ENCODE assay signal across 11 mouse cellular contexts in the genomic region with DNA sequence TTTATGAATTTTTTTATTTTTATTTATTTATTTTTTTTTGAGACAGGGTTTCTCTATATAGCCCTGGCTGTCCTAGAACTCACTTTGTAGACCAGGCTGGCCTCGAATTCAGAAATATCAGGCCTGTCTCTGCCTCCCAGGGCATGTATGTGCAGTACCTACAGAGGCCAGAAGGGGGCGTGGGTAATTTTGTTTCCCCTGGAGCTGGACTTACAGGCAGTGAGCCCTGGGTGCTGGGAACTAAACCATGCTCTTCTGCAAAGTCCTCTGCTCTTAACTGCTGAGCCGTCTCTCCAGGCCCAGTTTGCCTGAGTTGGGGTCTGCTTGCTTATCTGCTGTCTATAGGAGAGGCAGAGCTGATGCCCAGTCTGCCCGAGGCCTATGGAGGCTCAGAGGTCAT. TPM values are rescaled to one million over a fixed set of nuclear protein-coding genes. Genes with fewer than 3 reads are reported as not detected.
DNase-seq lines count a peak whose midpoint lies in the region; ATAC-seq and TF ChIP-seq lines count a peak whose summit lies in the region.
"Had no signal": no experiment of that assay in that cellular context is flagged by ENCODE, and none has a peak within 500 bp of the region (broad histone marks: within the 10 kb centered on the region; RNA-seq: fewer than 3 reads in every experiment).

No protein-coding gene starts in this region.

- no peak overlapping the region for H3K4me3 ChIP-seq in heart, adult 2 months
- no peak overlapping the region for H3K4me3 ChIP-seq in thymus, adult 2 months (ENCODE audit: control insufficient read depth, insufficient read depth, low read length)
- no peak overlapping the region for H3K4me3 ChIP-seq in liver, embryonic 13.5 days (replicated peaks)
- no peak overlapping the region for H3K4me3 ChIP-seq in kidney, embryonic 15.5 days (replicated peaks)
- H3K4me3 ChIP-seq: heart, embryonic 12.5 days had no signal

- no peaks in the 10 kb centered on the region for H3K36me3 ChIP-seq in heart, adult 2 months (ENCODE audit: control insufficient read depth, insufficient read depth, low read length)
- H3K36me3 ChIP-seq in thymus, adult 2 months (ENCODE audit: control insufficient read depth, insufficient read depth, low read length) = no peaks in the 10 kb centered on the region
- H3K36me3 ChIP-seq in liver, embryonic 13.5 days = no peaks in the 10 kb centered on the region
- H3K36me3 ChIP-seq in kidney, embryonic 15.5 days = no peaks in the 10 kb centered on the region
- H3K36me3 ChIP-seq: heart, embryonic 12.5 days had no signal

- intact Hi-C loops in heart, adult 2 months (cut with DNase I) = no loop called here
- intact Hi-C loops in heart, postnatal 25 days (cut with DNase I) = no loop called here

- no peak overlapping the region for H3K9ac ChIP-seq in heart, adult 2 months (ENCODE audit: low read depth, low read length)
- H3K9ac ChIP-seq in liver, embryonic 13.5 days = no peak overlapping the region
- H3K9ac ChIP-seq in kidney, embryonic 15.5 days = no peak overlapping the region
- H3K9ac ChIP-seq: heart, embryonic 12.5 days had no signal

- H3K79me2 ChIP-seq in heart, adult 2 months (replicated peaks; ENCODE audit: control insufficient read depth, insufficient read depth, low read length) = no peaks in the 10 kb centered on the region

- peaks cover 4% of the 10 kb centered on the region; the same call in 1 of the 2 replicates for H3K27me3 ChIP-seq in heart, adult 2 months (ENCODE audit: control insufficient read depth, insufficient read depth, low read length)
- no peaks in the 10 kb centered on the region for H3K27me3 ChIP-seq in thymus, adult 2 months (ENCODE audit: control insufficient read depth, insufficient read depth, low read length)
- peaks cover 33% of the 10 kb centered on the region for H3K27me3 ChIP-seq in liver, embryonic 13.5 days
- peaks cover 27% of the 10 kb centered on the region for H3K27me3 ChIP-seq in kidney, embryonic 15.5 days

- DNase-seq in heart, adult 2 months = no peak
- no peak for DNase-seq in heart, postnatal 25 days (ENCODE audit: low spot score)
- DNase-seq in thymus, adult 2 months = peak; percentile 46
- DNase-seq in thymus, adult 18-20 months = no peak
- peak; percentile 31 for DNase-seq in liver, embryonic 13.5 days
- no peak for DNase-seq in urinary bladder, postnatal 36 days (ENCODE audit: low spot score in 2 of 2)
- DNase-seq in adrenal gland, postnatal 4 days (ENCODE audit: low spot score in 2 of 2) = no peak
- DNase-seq: cerebellum, adult 9-11 months; kidney, adult 9 months had no signal

- no peak overlapping the region for H3K27ac ChIP-seq in heart, adult 2 months
- no peak overlapping the region for H3K27ac ChIP-seq in thymus, adult 2 months (ENCODE audit: control insufficient read depth, insufficient read depth, low read length)
- H3K27ac ChIP-seq in liver, embryonic 13.5 days = no peak overlapping the region
- no peak overlapping the region for H3K27ac ChIP-seq in kidney, embryonic 15.5 days

- WGBS in heart, adult 2 months = 66% methylated on average over 4 of the region's 4 CpGs
- 78% methylated on average over 4 of the region's 4 CpGs for WGBS in thymus, adult 2 months
- 52% methylated on average over 4 of the region's 4 CpGs for WGBS in liver, embryonic 13.5 days (ENCODE audit: insufficient replicate concordance)
- WGBS in kidney, embryonic 15.5 days = 67% methylated on average over 4 of the region's 4 CpGs

- no peak for TF ChIP-seq EP300 in heart, adult 2 months (IDR thresholded peaks at IDR 0.05; ENCODE audit: insufficient read depth, low read depth, low read length)

- H3K4me2 ChIP-seq in liver, embryonic 13.5 days = no peak overlapping the region
- no peak overlapping the region for H3K4me2 ChIP-seq in kidney, embryonic 15.5 days
- H3K4me2 ChIP-seq: heart, embryonic 12.5 days had no signal

- ATAC-seq in liver, embryonic 13.5 days (ENCODE audit: low read depth) = no peak
- ATAC-seq in kidney, embryonic 15.5 days (replicated peaks; ENCODE audit: low FRiP score) = no peak

- H3K9me3 ChIP-seq in liver, embryonic 13.5 days (replicated peaks) = no peaks in the 10 kb centered on the region
- no peaks in the 10 kb centered on the region for H3K9me3 ChIP-seq in kidney, embryonic 15.5 days (replicated peaks)
- H3K9me3 ChIP-seq: heart, embryonic 12.5 days had no signal

- H3K4me1 ChIP-seq in heart, adult 2 months (ENCODE audit: control insufficient read depth, insufficient read depth, low read length) = peaks cover 4% of the 10 kb centered on the region
- peaks cover 20% of the 10 kb centered on the region for H3K4me1 ChIP-seq in thymus, adult 2 months (replicated peaks; ENCODE audit: control insufficient read depth, insufficient read depth, low read length)
- H3K4me1 ChIP-seq in liver, embryonic 13.5 days (replicated peaks) = peaks cover 18% of the 10 kb centered on the region
- H3K4me1 ChIP-seq in kidney, embryonic 15.5 days = peaks cover 11% of the 10 kb centered on the region

- no peak for TF ChIP-seq POLR2A in heart, adult 2 months (IDR thresholded peaks at IDR 0.05; ENCODE audit: insufficient read depth, low read depth, low read length)
- TF ChIP-seq POLR2A in thymus, adult 2 months (IDR thresholded peaks at IDR 0.05; ENCODE audit: control insufficient read depth, extremely low read depth, insufficient read depth, low read length, poor library complexity) = no peak

- peak; percentile 65 for TF ChIP-seq CTCF in heart, adult 2 months (IDR thresholded peaks at IDR 0.05)
- TF ChIP-seq CTCF in thymus, adult 2 months (IDR thresholded peaks at IDR 0.05; ENCODE audit: borderline replicate concordance, control insufficient read depth, extremely low read depth, insufficient read depth, low read length, poor library complexity) = peak; percentile 77; the same call in 1 of the 2 replicates

RNA-seq across cellular contexts. Expression of a gene that starts 8.3 kb away (rescaled TPM):
- under 1 TPM; 0.31 to 0.48 TPM for total RNA-seq in heart, adult 2 months (2021)
- polyA plus RNA-seq in heart, adult 2 months (2012; rRNA removed) = 0.59 and 0.98 TPM in 2 replicates
- under 1 TPM; 0.08 to 0.44 TPM for total RNA-seq in heart, postnatal 25 days (2021)
- 10.6 and 13.7 TPM in 2 replicates for polyA plus RNA-seq in thymus, adult 2 months (2012; rRNA removed)
- polyA plus RNA-seq in liver, embryonic 13.5 days (2015; fragmentation: Nextera tagmentation; extraction: Ambion mirVana) = 0.82 and 0.97 TPM in 2 replicates
- 1 to 10 TPM; 1.2 to 1.5 TPM for total RNA-seq in adrenal gland, postnatal 4 days (2021)
- polyA plus RNA-seq in kidney, embryonic 15.5 days (2015; fragmentation: Nextera tagmentation; extraction: Ambion mirVana) = 2.1 TPM in 2 replicates

RNA-seq across cellular contexts. Expression of a gene that starts 27.4 kb away (rescaled TPM):
- 1 to 10 TPM; 6.4 to 8.2 TPM for total RNA-seq in heart, adult 2 months (2021)
- polyA plus RNA-seq in heart, adult 2 months (2012; rRNA removed) = 11.0 and 13.2 TPM in 2 replicates
- 1 to 10 TPM; 7.2 to 8.4 TPM for total RNA-seq in heart, postnatal 25 days (2021)
- polyA plus RNA-seq in thymus, adult 2 months (2012; rRNA removed) = 65.1 and 69.1 TPM in 2 replicates
- 8.0 and 8.2 TPM in 2 replicates for polyA plus RNA-seq in liver, embryonic 13.5 days (2015; fragmentation: Nextera tagmentation; extraction: Ambion mirVana)
- 10 to 100 TPM; 23.9 to 24.2 TPM for total RNA-seq in adrenal gland, postnatal 4 days (2021)
- polyA plus RNA-seq in kidney, embryonic 15.5 days (2015; fragmentation: Nextera tagmentation; extraction: Ambion mirVana) = 21.5 and 25.0 TPM in 2 replicates

RNA-seq across cellular contexts. Expression of a gene that starts 30.0 kb away (rescaled TPM):
- total RNA-seq in heart, adult 2 months (2021) = 1 to 10 TPM; 3.7 to 7.1 TPM
- polyA plus RNA-seq in heart, adult 2 months (2012; rRNA removed) = 5.8 TPM in 2 replicates
- 1 to 10 TPM; 4.5 to 7.5 TPM for total RNA-seq in heart, postnatal 25 days (2021)
- polyA plus RNA-seq in thymus, adult 2 months (2012; rRNA removed) = 30.0 and 31.5 TPM in 2 replicates
- polyA plus RNA-seq in liver, embryonic 13.5 days (2015; fragmentation: Nextera tagmentation; extraction: Ambion mirVana) = 4.3 and 5.6 TPM in 2 replicates
- total RNA-seq in adrenal gland, postnatal 4 days (2021) = 10 to 100 TPM; 40.3 to 41.3 TPM
- 25.7 and 29.3 TPM in 2 replicates for polyA plus RNA-seq in kidney, embryonic 15.5 days (2015; fragmentation: Nextera tagmentation; extraction: Ambion mirVana)

Comparison
In these comparisons a context has a peak if more than half of its experiments do, and no peak if none do; other contexts are left out.
1. DNase-seq: peak in thymus, adult 2 months (single experiment) and liver, embryonic 13.5 days (single experiment); none in heart, adult 2 months (0 of 2), heart, postnatal 25 days (single experiment), thymus, adult 18-20 months (0 of 2), urinary bladder, postnatal 36 days (0 of 2) and adrenal gland, postnatal 4 days (0 of 2).